Mouse (Mus musculus) layer of hippocampus, adult 2 months (tissue): ENCODE data around the gene Ptpn6. TPM values are rescaled to one million over a fixed set of nuclear protein-coding genes. Genes with fewer than 3 reads are reported as not detected.
A peak's percentile ranks its signal among the peaks of the same experiment; 100 is the strongest.

ENCODE experiments used
- DNase-seq, 2 experiments: peaks; one replicate each; pipeline ENCODE4 v3.0.0; 2022; ENCODE audit warnings: low spot score in 2 of 2
- H3K27ac ChIP-seq: fragments of 200-600 bp; 2 replicates; pipeline ENCODE4 v1.8.1; 2022
- H3K4me3 ChIP-seq: fragments of 200-600 bp; 2 replicates; pipeline ENCODE4 v1.8.1; 2022; ENCODE audit warnings: mild to moderate bottlenecking
- CTCF ChIP-seq: fragments of 200-600 bp; conservative IDR thresholded peaks from 2 replicates; pipeline ENCODE4 v1.8.1; 2022; ENCODE audit warnings: antibody characterized with exemption, mild to moderate bottlenecking, moderate library complexity
- long read RNA-seq, 2 experiments: library from polyadenylated mRNA; stranded (forward); transcript quantifications; one replicate each; pipeline ENCODE4 v2.0.0; 2021; ENCODE audit warnings: borderline mapping rate in 2 of 2
- total RNA-seq, 2 experiments: library from RNA; stranded (reverse); gene quantifications; 2 replicates each; pipeline ENCODE4 v1.2.3; 2021

The Ptpn6 gene
- 1 to 10 TPM; 5.5 to 6.6 TPM for total RNA-seq
- long read RNA-seq, experiment 1, partial matches to known transcripts, result 0 of 3 reads
- long read RNA-seq, experiment 1, other reads (novel, unspliced or antisense), result 0 of 3 reads
- long read RNA-seq, experiment 2, transcript Ptpn6-202 (16 exons, 2,219 nt), result major isoform, 6 of 7 reads
- long read RNA-seq, experiment 2, partial matches to known transcripts, result 1 of 7 reads
- long read RNA-seq, experiment 2, other reads (novel, unspliced or antisense), result 0 of 7 reads

DNA sequence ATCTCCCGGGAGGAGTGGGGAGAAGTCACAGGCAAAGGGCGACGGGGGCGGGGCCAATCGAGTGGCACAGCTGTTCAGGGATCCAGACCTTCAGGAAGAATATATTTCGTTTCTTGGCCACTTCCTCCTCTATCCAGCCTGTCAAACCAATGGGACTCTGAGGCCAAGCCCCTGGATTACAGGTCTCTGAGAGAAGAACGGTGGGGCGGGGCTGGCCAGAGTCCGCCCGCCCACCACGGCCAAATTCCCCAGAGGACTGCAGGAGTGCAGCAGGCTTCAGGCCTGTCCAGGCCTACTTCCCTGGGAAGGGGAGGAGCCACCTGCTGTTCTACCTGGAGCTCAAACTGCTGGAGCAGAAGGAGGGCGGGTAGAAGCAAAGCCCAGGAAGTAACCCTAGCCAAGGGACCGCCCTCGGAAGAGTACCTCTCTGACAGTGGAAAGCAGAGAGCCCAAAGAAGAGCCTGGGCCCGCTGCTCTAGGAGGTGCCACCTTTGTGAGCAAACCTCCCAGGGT is at the start of gene Ptpn6:
Ptpn6 (minus strand) TSS at position 204 of the 513 bp plus-strand sequence.
- no peak for TF ChIP-seq CTCF

DNA sequence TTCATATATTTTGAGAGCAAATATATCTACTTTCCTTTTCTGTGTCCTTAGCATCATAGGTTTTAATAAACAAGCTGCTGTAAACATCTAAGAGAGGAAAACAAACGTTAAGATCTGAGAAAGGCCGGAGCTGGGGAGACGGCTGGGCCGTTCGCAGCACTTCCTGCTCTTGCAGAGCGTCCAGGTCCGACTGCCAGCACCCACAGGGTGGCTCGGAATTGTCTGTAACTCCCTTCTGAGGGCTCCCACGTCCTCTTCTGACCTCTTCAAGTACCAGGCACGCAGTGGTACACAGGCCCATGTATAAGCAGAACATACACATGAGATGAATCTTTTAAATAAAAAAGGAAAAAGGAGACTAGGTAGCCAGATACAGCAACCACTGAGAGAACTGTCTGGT is 49.2 kb upstream of the Ptpn6 start:
- DNase-seq, result no peak
- TF ChIP-seq CTCF, result no peak
- Histone ChIP-seq H3K4me3 (no peak overlapping the region), H3K27ac (no peak overlapping the region)

More for the DNA sequence above, at the start of gene Ptpn6:
- no peak for DNase-seq
- peak within 1 kb of the TSS; percentile 100; the same call in 1 of the 2 replicates for H3K27ac ChIP-seq
- H3K4me3 ChIP-seq, result no peak within 1 kb of the TSS

DNA sequence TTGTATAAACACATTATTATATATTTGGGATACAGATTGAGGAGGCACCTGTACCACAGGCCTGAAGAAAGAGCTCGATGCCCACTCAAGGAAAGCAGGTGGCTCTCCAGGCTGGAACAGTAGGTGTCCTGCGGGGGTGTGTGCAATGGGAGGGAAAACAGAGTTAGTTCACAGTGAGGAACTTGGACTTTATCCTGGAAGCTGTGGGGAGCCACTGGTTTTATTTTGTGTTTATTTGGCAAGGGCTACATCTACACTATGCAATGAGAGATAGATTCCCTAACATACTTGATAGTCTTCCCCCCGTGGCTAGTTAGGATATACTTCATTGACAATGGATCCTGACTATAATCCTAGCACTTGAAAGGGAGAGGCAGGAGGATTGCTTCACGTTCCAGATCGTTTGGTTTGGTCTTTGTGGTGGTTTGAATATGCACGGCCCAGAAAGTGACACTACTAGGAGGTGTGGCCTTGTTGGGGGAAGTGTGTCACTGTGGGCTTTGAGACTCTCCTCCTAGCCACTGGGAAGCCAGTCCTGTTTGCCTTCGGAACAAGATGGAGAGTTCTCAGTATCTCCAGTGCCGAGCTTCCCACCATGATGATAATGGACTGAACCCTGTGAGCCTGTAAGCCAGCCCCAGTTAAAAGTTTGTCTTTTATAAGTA is 48.4 kb upstream of the Ptpn6 start:
- no peak for TF ChIP-seq CTCF
- peak overlapping the region; percentile 10; the same call in 1 of the 2 replicates for H3K27ac ChIP-seq
- no peak overlapping the region for H3K4me3 ChIP-seq
- DNase-seq, result no peak

DNA sequence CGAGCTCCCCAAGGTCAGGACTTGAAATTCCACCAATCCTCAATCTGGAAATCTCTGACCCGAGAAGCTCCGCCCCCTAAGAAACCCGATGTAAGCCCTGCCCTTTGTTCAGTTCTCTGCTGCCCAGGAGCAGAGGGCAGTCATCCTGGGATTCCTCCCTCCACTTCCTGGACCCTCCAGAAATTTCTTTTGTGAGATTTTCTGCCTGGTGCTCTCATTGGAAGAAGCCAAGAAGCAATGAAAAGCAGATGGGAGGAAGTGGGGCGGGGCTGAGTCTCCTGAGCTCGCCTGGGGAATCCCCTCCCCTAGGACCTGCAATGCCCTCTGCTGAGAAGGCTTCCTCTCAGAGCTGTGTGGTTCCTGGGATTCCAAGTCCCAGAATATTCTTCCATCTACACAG is 43.9 kb upstream of the Ptpn6 start:
- H3K4me3 ChIP-seq, result no peak overlapping the region
- DNase-seq, result no peak
- no peak for TF ChIP-seq CTCF
- H3K27ac ChIP-seq, result no peak overlapping the region

DNA sequence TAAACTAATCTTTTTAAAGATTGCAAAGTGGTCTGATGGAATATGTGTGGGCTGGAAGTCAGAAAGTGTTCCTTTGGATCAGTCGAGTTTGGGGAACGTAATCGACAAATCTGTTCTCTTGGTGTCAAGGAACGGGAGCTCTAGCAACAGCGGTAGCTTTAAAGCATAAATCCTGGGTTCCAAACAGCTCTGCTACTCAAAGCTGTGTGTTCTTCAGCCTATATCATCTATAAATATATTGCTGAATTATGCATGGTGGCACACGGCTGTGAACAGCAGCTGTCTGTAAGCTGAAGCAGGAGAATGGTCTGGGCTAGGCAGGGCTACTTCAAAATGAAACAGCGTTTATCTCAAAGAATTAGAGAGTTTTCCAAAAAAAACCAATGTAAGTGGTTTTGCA is 42.4 kb upstream of the Ptpn6 start:
- Histone ChIP-seq H3K27ac (peak overlapping the region; percentile 16; the same call in 1 of the 2 replicates), H3K4me3 (no peak overlapping the region)
- TF ChIP-seq CTCF, result no peak
- DNase-seq, result no peak

DNA sequence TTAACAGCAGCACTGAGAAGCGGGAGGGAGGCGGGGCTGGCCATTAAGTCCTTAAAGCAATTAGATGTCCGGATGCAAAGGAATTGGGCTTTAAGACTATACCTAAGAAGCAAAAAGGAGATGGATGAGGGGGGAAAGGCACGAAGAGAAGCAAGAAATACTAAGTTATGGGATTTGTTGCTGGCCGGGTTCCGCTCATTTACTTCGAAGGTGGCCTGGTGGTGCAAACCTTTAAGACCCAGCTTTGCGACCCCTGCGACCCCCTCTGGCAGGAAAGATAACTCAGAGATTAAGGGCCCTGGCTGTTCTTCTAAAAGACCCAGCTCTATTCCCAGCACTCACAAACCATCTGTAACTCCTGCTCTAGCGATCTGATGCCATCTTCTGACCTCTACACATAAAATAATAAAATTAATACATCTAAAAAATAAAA is 41.5 kb upstream of the Ptpn6 start:
- H3K4me3 ChIP-seq, result peak overlapping the region; percentile 38
- TF ChIP-seq CTCF, result no peak
- no peak for DNase-seq
- H3K27ac ChIP-seq, result peak overlapping the region; percentile 46; the same call in 1 of the 2 replicates

DNA sequence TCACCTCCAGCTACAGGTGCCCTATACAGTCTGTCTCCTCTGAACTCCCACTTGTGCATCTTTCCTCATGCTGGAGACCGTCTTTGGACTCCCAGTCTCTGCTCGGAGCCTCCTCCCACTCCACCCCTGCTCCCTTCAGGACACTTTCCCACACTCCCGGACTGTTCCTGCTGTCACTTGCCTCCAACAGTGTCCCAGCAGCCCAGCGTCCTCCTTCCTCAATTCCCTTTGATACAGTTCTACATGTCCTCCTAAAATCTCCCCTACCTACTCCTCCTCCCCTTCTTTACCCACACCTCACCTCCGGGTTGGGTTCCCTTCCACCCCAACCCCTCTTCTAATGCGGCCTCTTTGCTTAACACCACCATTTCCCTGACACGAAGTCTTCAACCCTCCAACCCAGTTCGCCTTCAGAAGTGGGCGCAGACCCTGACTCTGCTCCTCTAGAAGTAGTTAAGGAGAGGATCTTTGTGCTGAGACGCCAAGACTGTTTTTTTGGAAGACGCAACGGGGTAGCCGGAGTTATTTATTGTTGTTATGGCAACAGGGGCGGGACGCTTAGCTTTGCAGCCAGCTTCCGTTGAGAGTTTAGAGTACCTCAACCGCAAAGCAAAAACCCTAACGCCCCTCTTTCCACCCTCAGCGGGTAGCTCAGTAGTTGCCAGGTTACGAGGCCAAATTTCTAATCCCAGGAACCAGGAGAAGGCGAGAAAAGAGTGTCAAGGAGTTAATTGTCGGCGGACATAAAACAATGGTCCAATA is 40.9 kb upstream of the Ptpn6 start, which contains the start of gene Lrrc23:
Lrrc23 (minus strand) TSS at position 506 of the 762 bp plus-strand sequence.
- TF ChIP-seq CTCF, result no peak
- H3K4me3 ChIP-seq, result peak within 1 kb of the TSS; percentile 38
- DNase-seq, result no peak
- peak within 1 kb of the TSS; percentile 46; the same call in 1 of the 2 replicates for H3K27ac ChIP-seq

DNA sequence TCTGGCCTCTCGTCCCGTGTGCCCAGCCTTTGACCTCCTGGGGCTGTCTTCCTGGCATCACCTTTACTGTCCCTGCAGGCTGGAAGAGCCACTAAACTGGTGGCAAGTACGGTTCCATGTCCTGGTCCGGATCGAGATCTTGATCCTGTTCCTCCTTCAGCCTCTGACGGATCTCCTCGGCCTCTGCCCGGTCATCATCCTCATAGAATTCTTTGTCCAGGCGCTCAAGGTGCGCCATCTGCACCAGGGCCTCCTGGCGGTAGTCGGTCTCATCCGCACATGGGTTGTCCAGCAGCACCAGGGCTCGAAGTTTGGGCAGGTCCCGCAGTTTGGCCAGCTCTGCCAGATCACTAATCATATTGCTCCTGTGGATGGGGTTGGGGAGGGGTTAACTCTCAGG is 32.0 kb upstream of the Ptpn6 start:
- TF ChIP-seq CTCF, result no peak
- Histone ChIP-seq H3K27ac (0 out of 2 replicates have a peak overlapping the region, but pooled peaks have one; percentile 10), H3K4me3 (no peak overlapping the region)
- DNase-seq, result no peak

DNA sequence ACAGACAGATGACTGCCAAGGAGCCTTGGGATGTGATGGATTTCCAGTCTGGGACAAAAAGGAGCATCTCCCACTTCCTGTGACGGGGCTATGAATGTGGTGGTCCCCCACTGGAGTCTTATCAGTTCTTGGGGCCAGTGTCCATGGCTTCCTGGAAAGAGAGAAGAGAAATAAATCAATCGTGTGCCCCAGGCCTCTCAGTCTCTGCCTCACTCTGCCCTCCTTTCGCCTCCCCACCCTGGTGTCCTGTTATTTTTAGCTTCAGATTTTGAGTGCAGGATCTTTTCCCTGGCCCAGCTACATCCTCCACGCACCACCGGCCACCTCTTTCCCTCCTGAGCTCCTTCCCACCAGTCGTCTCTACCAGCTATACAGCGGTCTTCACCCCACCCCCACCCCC is 31.5 kb upstream of the Ptpn6 start:
- peak overlapping the region; percentile 98 for H3K27ac ChIP-seq
- peak overlapping the region; percentile 88 for H3K4me3 ChIP-seq
- no peak for TF ChIP-seq CTCF
- DNase-seq, result no peak

DNA sequence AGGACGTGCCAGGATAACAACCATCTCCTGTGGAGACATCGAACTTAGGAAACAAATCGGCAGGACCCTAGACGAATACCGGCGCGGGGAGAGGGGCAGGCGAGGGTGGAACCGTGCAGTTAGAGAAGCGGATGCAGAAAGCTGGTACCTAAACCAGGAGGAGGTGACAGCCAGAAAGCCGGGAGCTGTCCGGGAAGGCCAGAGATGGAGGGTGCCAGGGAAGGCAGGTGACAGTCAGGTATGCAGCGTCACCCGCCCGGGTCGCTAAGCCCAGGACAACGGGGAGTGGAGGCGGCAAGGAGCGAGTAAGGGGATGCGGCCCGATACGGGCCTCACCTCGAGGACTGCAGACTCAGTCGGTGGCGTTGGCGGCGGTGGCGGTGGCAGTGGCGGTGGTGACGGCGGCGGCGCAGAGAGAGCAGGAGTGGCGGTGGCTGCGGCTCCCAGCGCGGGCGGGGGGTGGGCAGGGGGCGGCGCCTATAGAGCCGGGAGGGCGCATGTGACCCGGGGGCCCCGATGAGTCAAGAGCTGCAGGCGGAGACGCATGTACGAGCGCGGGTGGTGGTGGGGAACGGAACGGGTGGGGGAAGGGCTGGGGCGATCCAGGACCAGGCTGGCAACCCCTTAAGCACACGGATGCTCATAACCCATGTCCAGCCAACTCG is 30.7 kb upstream of the Ptpn6 start, which contains the start of gene Eno2:
Eno2 (minus strand) TSS at position 573 of the 665 bp plus-strand sequence.
- DNase-seq, result peak; percentile 80 to 81
- H3K4me3 ChIP-seq, result peak within 1 kb of the TSS; percentile 88
- no peak for TF ChIP-seq CTCF
- H3K27ac ChIP-seq, result peak within 1 kb of the TSS; percentile 98

DNA sequence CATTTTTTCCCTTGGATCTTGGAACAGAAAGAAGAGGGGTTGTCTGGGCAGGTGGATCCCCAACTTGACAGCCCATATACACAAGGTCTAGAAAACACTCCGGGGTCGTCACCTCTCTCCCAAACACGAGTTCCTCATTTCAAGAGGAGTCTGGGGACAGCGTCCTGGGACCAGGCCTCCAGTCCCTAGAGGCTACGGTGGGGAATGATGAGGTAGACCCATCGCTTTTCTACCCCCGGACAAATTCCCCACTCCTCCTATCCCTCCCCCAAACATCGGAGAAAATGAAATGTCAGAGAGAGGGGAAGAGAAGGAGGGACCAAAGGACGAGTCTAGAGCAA is 30.2 kb upstream of the Ptpn6 start:
- H3K27ac ChIP-seq, result peak overlapping the region; percentile 98
- H3K4me3 ChIP-seq, result peak overlapping the region; percentile 88
- TF ChIP-seq CTCF, result no peak
- DNase-seq, result no peak
